Mouse (Mus musculus) splenic B cell, adult 2 months (primary cell): Measurements from ENCODE around the gene Pon2.
"Not testable (repeated sequence)": the region's sequence is repeated elsewhere in the genome, so short reads cannot be mapped to it uniquely, and the experiment has no call there.

Experiments
- DNase-seq: peaks from one replicate; pipeline ENCODE4 v3.0.0-alpha.2; 2011; ENCODE audit warnings: low read depth, low spot score
- H3K27me3 ChIP-seq: 2 replicates; pipeline ENCODE4 v1.6.1; 2012; ENCODE audit warnings: mild to moderate bottlenecking, low read length, moderate library complexity, mixed read lengths; ENCODE audit not compliant: control insufficient read depth, poor library complexity, insufficient read depth, severe bottlenecking
- H3K36me3 ChIP-seq: 2 replicates; pipeline ENCODE4 v1.6.1; 2012; ENCODE audit warnings: mild to moderate bottlenecking, low read length, moderate library complexity, mixed read lengths; ENCODE audit not compliant: control insufficient read depth, poor library complexity, insufficient read depth, severe bottlenecking

Pon2 gene

GRCm38 (mm10) chr6:5223551-5223950, 74.7 kb downstream of the Pon2 start:
- not testable (repeated sequence) for DNase-seq, H3K27me3 ChIP-seq, H3K36me3 ChIP-seq

- H3K36me3 ChIP-seq, result no peaks in the 10 kb centered on the region
- no peaks in the 10 kb centered on the region for H3K27me3 ChIP-seq
- no peak for DNase-seq
Observed at GRCm38 (mm10) chr6:5222080-5222479, 76.2 kb downstream of the Pon2 start.

- DNase-seq, result no peak
- no peaks in the 10 kb centered on the region for H3K27me3 ChIP-seq
- no peaks in the 10 kb centered on the region for H3K36me3 ChIP-seq
Observed at GRCm38 (mm10) chr6:5218190-5218589, 80.1 kb downstream of the Pon2 start.
